Mouse (Mus musculus) colon, adult 2 months (tissue): ENCODE results near the gene Olfr1427. TPM values are rescaled to one million over a fixed set of nuclear protein-coding genes. Genes with fewer than 3 reads are reported as not detected.

ENCODE experiments used
- polyA plus RNA-seq: library from polyadenylated mRNA; depleted of rRNA; stranded (reverse); fragments of >200 nt; gene quantifications from 2 replicates; pipeline ENCODE4 v1.2.3, GENCODE M21; 2012; rRNA removed

Olfr1427 gene
- polyA plus RNA-seq = not detected in 2 replicates

GRCm38 (mm10) chr19:12103234-12103633 is at the start of gene Olfr1427:
TSS of gene Olfr1427 (minus strand) at chr19:12103334.

DNA sequence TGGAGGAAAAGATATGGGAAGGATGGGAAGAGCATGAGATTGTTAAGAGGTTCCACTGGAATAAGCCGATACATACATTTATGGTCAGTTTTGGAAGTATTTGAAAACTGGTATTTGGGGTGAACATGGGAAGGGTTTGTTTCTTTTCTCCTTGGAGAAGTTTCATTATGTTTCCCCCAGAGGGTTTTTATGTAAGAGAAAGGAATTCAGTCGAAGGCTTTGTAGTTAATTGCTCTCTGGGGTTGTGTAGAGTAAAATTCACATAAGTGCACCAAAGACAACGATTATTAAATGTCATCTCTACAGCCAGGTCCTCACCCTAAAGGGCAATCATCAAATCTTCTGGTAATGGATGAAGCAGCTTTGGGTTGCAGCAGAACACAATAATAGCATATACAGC is 20.0 kb upstream of the Olfr1427 start, which contains the start of gene Olfr76:
Gene Olfr76, minus strand, starts transcription at position 101 of the 400 bp plus-strand sequence.

GRCm38 (mm10) chr19:12115797-12116196 is 12.7 kb upstream of the Olfr1427 start, which contains the start of gene Olfr1428:
TSS of gene Olfr1428 (minus strand) at chr19:12115897.

GRCm38 (mm10) chr19:12091913-12092312 is 11.2 kb downstream of the Olfr1427 start, which contains the start of gene Olfr1426:
TSS of gene Olfr1426 (minus strand) at chr19:12092013.

DNA sequence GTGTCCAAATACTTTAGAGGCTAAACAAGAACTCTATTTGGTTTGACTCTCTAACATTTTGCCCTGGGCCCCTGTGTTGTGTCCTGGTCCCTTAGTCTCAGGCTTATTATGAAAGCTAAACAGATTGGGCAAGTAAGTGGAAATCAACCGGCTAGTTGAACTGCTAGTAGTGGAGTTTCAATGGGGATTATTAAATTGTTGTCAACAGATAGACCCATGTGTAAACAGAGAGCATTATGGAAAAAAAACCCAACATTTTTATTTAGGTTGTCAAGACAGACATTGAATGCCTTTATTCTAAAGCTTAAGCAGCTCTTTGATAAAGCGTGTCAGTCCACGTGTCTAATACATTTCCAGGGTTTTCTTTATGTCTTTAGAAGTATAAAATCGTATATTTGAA is 25.5 kb downstream of the Olfr1427 start, which contains the start of gene Olfr1425:
Gene Olfr1425, minus strand, starts transcription at position 101 of the 400 bp plus-strand sequence.

GRCm38 (mm10) chr19:12062582-12062981 is 40.6 kb downstream of the Olfr1427 start, which contains the start of gene Olfr1424:
TSS of gene Olfr1424 (minus strand) at chr19:12062682.

Other genes starting within 250 kb of the Olfr1427 start
- gene Olfr1418, start 242.3 kb downstream of the Olfr1427 start, polyA plus RNA-seq = not detected in 2 replicates
- gene Olfr1419, start 228.2 kb downstream of the Olfr1427 start, polyA plus RNA-seq = not detected in 2 replicates
- not detected in 2 replicates for gene Olfr1420, start 216.8 kb downstream of the Olfr1427 start, polyA plus RNA-seq
- gene Patl1, start 190.9 kb downstream of the Olfr1427 start, polyA plus RNA-seq = 8.1 and 9.0 TPM in 2 replicates
- 15.3 and 15.4 TPM in 2 replicates for gene Osbp, start 137.4 kb downstream of the Olfr1427 start, polyA plus RNA-seq
- gene Olfr1423, start 62.0 kb downstream of the Olfr1427 start, polyA plus RNA-seq = not detected in 2 replicates
- not detected in 2 replicates for gene Olfr1424, start 40.7 kb downstream of the Olfr1427 start, polyA plus RNA-seq
- not detected in 2 replicates for gene Olfr1425, start 25.6 kb downstream of the Olfr1427 start, polyA plus RNA-seq
- not detected in 2 replicates for gene Olfr1426, start 11.3 kb downstream of the Olfr1427 start, polyA plus RNA-seq
- gene Olfr1428, start 12.6 kb upstream of the Olfr1427 start, polyA plus RNA-seq = not detected in 2 replicates
- not detected in 2 replicates for gene Olfr76, start 19.9 kb upstream of the Olfr1427 start, polyA plus RNA-seq
- gene Olfr1555-ps1, start 66.8 kb upstream of the Olfr1427 start, polyA plus RNA-seq = not detected in 2 replicates
- gene Olfr1431, start 97.3 kb upstream of the Olfr1427 start, polyA plus RNA-seq = not detected in 2 replicates
- not detected in 2 replicates for gene Olfr1432, start 129.3 kb upstream of the Olfr1427 start, polyA plus RNA-seq
- not detected in 2 replicates for gene Olfr262, start 138.3 kb upstream of the Olfr1427 start, polyA plus RNA-seq
- gene Olfr235, start 157.7 kb upstream of the Olfr1427 start, polyA plus RNA-seq = not detected in 2 replicates
- not detected in 2 replicates for gene Olfr1434, start 176.5 kb upstream of the Olfr1427 start, polyA plus RNA-seq
- not detected in 2 replicates for gene Olfr1436, start 195.8 kb upstream of the Olfr1427 start, polyA plus RNA-seq
- not detected in 2 replicates for gene Olfr1437, start 221.8 kb upstream of the Olfr1427 start, polyA plus RNA-seq
- not detected in 2 replicates for gene Olfr1438-ps1, start 232.6 kb upstream of the Olfr1427 start, polyA plus RNA-seq